Mouse (Mus musculus) layer of hippocampus, adult 11-12 months (tissue): ENCODE measurements around the gene Gpsm2.
"Not testable (repeated sequence)": the region's sequence is repeated elsewhere in the genome, so short reads cannot be mapped to it uniquely, and the experiment has no call there.

Experiments used
- DNase-seq: peaks from one replicate; pipeline ENCODE4 v3.0.0; 2022; ENCODE audit warnings: low spot score

Gpsm2 gene

GRCm38 (mm10) chr3:108654566-108654965 is 67.5 kb downstream of the Gpsm2 start:
- no peak for DNase-seq

- DNase-seq: peak; percentile 96
Observed at GRCm38 (mm10) chr3:108653710-108654379, 68.3 kb downstream of the Gpsm2 start, which contains the start of gene Clcc1. TSS of gene Clcc1 (plus strand) at chr3:108653913.

- no peak for DNase-seq
Observed at GRCm38 (mm10) chr3:108652866-108653642, 69.1 kb downstream of the Gpsm2 start.

- not testable (repeated sequence) for DNase-seq
Observed at GRCm38 (mm10) chr3:108647681-108648080, 74.4 kb downstream of the Gpsm2 start.

- peak; percentile 35 for DNase-seq
Observed at GRCm38 (mm10) chr3:108646036-108646435, 76.1 kb downstream of the Gpsm2 start.

- no peak for DNase-seq
Observed at GRCm38 (mm10) chr3:108644856-108645255, 77.3 kb downstream of the Gpsm2 start.

- DNase-seq: no peak
Observed at GRCm38 (mm10) chr3:108640998-108641397, 81.1 kb downstream of the Gpsm2 start.

- DNase-seq: no peak
Observed at GRCm38 (mm10) chr3:108639412-108639811, 82.7 kb downstream of the Gpsm2 start.

GRCm38 (mm10) chr3:108634761-108635160 is 87.3 kb downstream of the Gpsm2 start:
- DNase-seq: no peak
